Comparison of ENCODE assay signal across 7 mouse cellular contexts in the genomic region with DNA sequence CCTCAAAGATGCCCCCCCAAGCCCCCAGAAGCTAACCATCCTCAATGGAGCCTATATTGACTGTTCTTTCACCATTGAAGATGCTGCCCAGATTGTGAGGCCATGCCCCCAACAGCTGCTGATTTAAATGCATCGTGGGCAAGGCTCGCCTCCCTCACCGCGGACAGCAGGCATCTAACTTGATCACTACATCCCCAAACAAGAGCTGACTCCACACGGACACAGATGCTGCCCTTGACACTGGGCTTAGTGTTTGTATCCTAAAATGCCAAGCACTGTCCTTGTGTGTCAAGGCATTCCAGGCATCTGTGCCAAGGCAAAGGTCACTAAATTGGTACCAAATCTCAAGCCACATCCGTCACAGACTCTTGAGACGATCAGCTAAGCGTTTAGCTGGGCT.
"Had no signal": no experiment of that assay in that cellular context is flagged by ENCODE, and none has a peak within 500 bp of the region (broad histone marks: within the 10 kb centered on the region; RNA-seq: fewer than 3 reads in every experiment).

No protein-coding gene starts in this region.

- DNase-seq: lung, adult 2 months; lung, postnatal 14 days; lung, postnatal 36 days; right cerebral cortex, postnatal 14 days; thymus, adult 2 months; thymus, postnatal 25 days; thymus, postnatal 4 days had no signal
